Mouse (Mus musculus) hindbrain, embryonic 13.5 days (tissue): ENCODE data around the gene Cxcl10. TPM values are rescaled to one million over a fixed set of nuclear protein-coding genes. Genes with fewer than 3 reads are reported as not detected.
A peak's percentile ranks its signal among the peaks of the same experiment; 100 is the strongest.

ENCODE experiments used
- ATAC-seq: fragments of 200-750 bp; cut with Nextera tagmentation; 2 replicates; pipeline ENCODE4 v1.8.0; 2017; ENCODE audit warnings: moderate TSS enrichment; ENCODE audit not compliant: low FRiP score
- H3K27ac ChIP-seq: fragments of 300-500 bp; sonication (generic); 2 replicates; pipeline ENCODE4 v1.5.1; 2015; ENCODE audit warnings: inconsistent platforms, mild to moderate bottlenecking, moderate library complexity
- H3K27me3 ChIP-seq: fragments of 300-500 bp; sonication (generic); 2 replicates; pipeline ENCODE4 v1.6.1; 2015; ENCODE audit warnings: mild to moderate bottlenecking, inconsistent platforms
- H3K36me3 ChIP-seq: fragments of 300-500 bp; sonication (generic); 2 replicates; pipeline ENCODE4 v1.6.1; 2015; ENCODE audit warnings: mild to moderate bottlenecking, inconsistent platforms
- H3K4me1 ChIP-seq: fragments of 300-500 bp; sonication (generic); replicated peaks from 2 replicates; pipeline ENCODE4 v1.6.1; 2015; ENCODE audit warnings: inconsistent platforms
- H3K4me2 ChIP-seq: fragments of 300-500 bp; sonication (generic); 2 replicates; pipeline ENCODE4 v1.6.1; 2015; ENCODE audit warnings: inconsistent platforms, mild to moderate bottlenecking, moderate library complexity
- H3K4me3 ChIP-seq: fragments of 300-500 bp; sonication (generic); 2 replicates; pipeline ENCODE4 v1.5.1; 2015; ENCODE audit warnings: mild to moderate bottlenecking, inconsistent platforms
- H3K9ac ChIP-seq: fragments of 300-500 bp; sonication (generic); 2 replicates; pipeline ENCODE4 v1.6.1; 2015; ENCODE audit warnings: mild to moderate bottlenecking, inconsistent platforms
- H3K9me3 ChIP-seq: fragments of 300-500 bp; sonication (generic); 2 replicates; pipeline ENCODE4 v1.6.1; 2016; ENCODE audit warnings: inconsistent platforms
- whole genome bisulfite sequencing: fragments of 180-500 bp; shearing (Covaris S2); methylation state at CpG from one replicate; pipeline ENCODE4 v1.1.7; 2015; 5-methylcytosine and 5-hydroxymethylcytosine counted together
- polyA plus RNA-seq: library from polyadenylated mRNA; unstranded; fragments of >200 nt; fragmentation: Nextera tagmentation; extraction: Ambion mirVana; gene quantifications from 2 replicates; pipeline ENCODE4 v1.2.1, GENCODE M21; 2015

Gene Cxcl10
- polyA plus RNA-seq, 1 experiment from 2014 or later: 0.21 TPM

- Histone ChIP-seq H3K4me3 (no peak within 1 kb of the TSS), H3K27me3 (no peaks in the 10 kb centered on the region), H3K27ac (no peak within 1 kb of the TSS), H3K9ac (no peak within 1 kb of the TSS), H3K9me3 (no peaks in the 10 kb centered on the region), H3K36me3 (no peaks in the 10 kb centered on the region), H3K4me1 (no peaks in the 10 kb centered on the region), H3K4me2 (no peak within 1 kb of the TSS)
- ATAC-seq: no peak
- WGBS: 95% methylated on average over 17 of the region's 17 CpGs
These were observed 16.9 kb downstream of the Cxcl10 start, which contains the start of gene Art3 for GRCm38 (mm10) chr5:92331635-92332338. Art3 (plus strand) TSS chr5:92331827.

GRCm38 (mm10) chr5:92331122-92331521 is 17.6 kb downstream of the Cxcl10 start:
- WGBS: 89% methylated on average over 12 of the region's 12 CpGs
- H3K36me3 ChIP-seq: no peaks in the 10 kb centered on the region
- no peak for ATAC-seq

GRCm38 (mm10) chr5:92327929-92328328 is 20.8 kb downstream of the Cxcl10 start, which contains the start of gene Cxcl9:
Cxcl9 (minus strand) TSS chr5:92328079.
- no peak for ATAC-seq
- H3K9ac ChIP-seq: no peak within 1 kb of the TSS
- H3K27ac ChIP-seq: no peak within 1 kb of the TSS
- H3K36me3 ChIP-seq: no peaks in the 10 kb centered on the region
- 91% methylated on average over 7 of the region's 7 CpGs for WGBS
- H3K4me3 ChIP-seq: no peak within 1 kb of the TSS
- H3K4me2 ChIP-seq: no peak within 1 kb of the TSS
- H3K27me3 ChIP-seq: no peaks in the 10 kb centered on the region
- H3K9me3 ChIP-seq: no peaks in the 10 kb centered on the region
- no peaks in the 10 kb centered on the region for H3K4me1 ChIP-seq

More at GRCm38 (mm10) chr5:92331122-92331521, 17.6 kb downstream of the Cxcl10 start:
- Histone ChIP-seq H3K4me1 (no peaks in the 10 kb centered on the region), H3K9me3 (no peaks in the 10 kb centered on the region), H3K27ac (no peak overlapping the region), H3K9ac (no peak overlapping the region), H3K4me3 (no peak overlapping the region), H3K27me3 (no peaks in the 10 kb centered on the region), H3K4me2 (no peak overlapping the region)

GRCm38 (mm10) chr5:92327367-92327766 is 21.3 kb downstream of the Cxcl10 start:
- WGBS: 83% methylated on average over 6 of the region's 6 CpGs
- ATAC-seq: no peak
- no peaks in the 10 kb centered on the region for H3K36me3 ChIP-seq
- H3K27ac ChIP-seq: no peak overlapping the region
- no peak overlapping the region for H3K4me2 ChIP-seq
- H3K9ac ChIP-seq: no peak overlapping the region
- H3K4me3 ChIP-seq: no peak overlapping the region
- H3K9me3 ChIP-seq: no peaks in the 10 kb centered on the region
- no peaks in the 10 kb centered on the region for H3K4me1 ChIP-seq
- H3K27me3 ChIP-seq: no peaks in the 10 kb centered on the region

- Histone ChIP-seq H3K4me3 (no peak overlapping the region), H3K4me2 (no peak overlapping the region), H3K9ac (no peak overlapping the region), H3K4me1 (no peaks in the 10 kb centered on the region), H3K36me3 (no peaks in the 10 kb centered on the region), H3K27me3 (no peaks in the 10 kb centered on the region), H3K27ac (no peak overlapping the region), H3K9me3 (no peaks in the 10 kb centered on the region)
- 89% methylated on average over 5 of the region's 5 CpGs for WGBS
- ATAC-seq: no peak
These were observed 25.4 kb downstream of the Cxcl10 start for GRCm38 (mm10) chr5:92323264-92323663.

- no peaks in the 10 kb centered on the region for H3K27me3 ChIP-seq
- no peak overlapping the region for H3K4me2 ChIP-seq
- H3K4me3 ChIP-seq: no peak overlapping the region
- H3K9ac ChIP-seq: no peak overlapping the region
- H3K4me1 ChIP-seq: no peaks in the 10 kb centered on the region
- ATAC-seq: no peak
- H3K9me3 ChIP-seq: no peaks in the 10 kb centered on the region
- H3K27ac ChIP-seq: no peak overlapping the region
- H3K36me3 ChIP-seq: no peaks in the 10 kb centered on the region
- 89% methylated on average over 4 of the region's 4 CpGs for WGBS
These were observed 26.1 kb downstream of the Cxcl10 start for GRCm38 (mm10) chr5:92322612-92323011.

GRCm38 (mm10) chr5:92321631-92322400 is 26.9 kb downstream of the Cxcl10 start:
- no peaks in the 10 kb centered on the region for H3K4me1 ChIP-seq
- no peaks in the 10 kb centered on the region for H3K36me3 ChIP-seq
- no peak overlapping the region for H3K9ac ChIP-seq
- H3K27me3 ChIP-seq: no peaks in the 10 kb centered on the region
- H3K9me3 ChIP-seq: no peaks in the 10 kb centered on the region
- no peak for ATAC-seq
- H3K4me2 ChIP-seq: no peak overlapping the region
- WGBS: 77% methylated on average over 8 of the region's 8 CpGs
- no peak overlapping the region for H3K27ac ChIP-seq
- no peak overlapping the region for H3K4me3 ChIP-seq

GRCm38 (mm10) chr5:92318596-92318995 is 30.1 kb downstream of the Cxcl10 start:
- WGBS: 93% methylated on average over 14 of the region's 14 CpGs
- no peaks in the 10 kb centered on the region for H3K36me3 ChIP-seq
- no peak overlapping the region for H3K27ac ChIP-seq
- no peak for ATAC-seq
- no peak overlapping the region for H3K4me2 ChIP-seq
- H3K4me3 ChIP-seq: no peak overlapping the region
- no peaks in the 10 kb centered on the region for H3K9me3 ChIP-seq
- H3K27me3 ChIP-seq: no peaks in the 10 kb centered on the region
- H3K4me1 ChIP-seq: no peaks in the 10 kb centered on the region
- H3K9ac ChIP-seq: no peak overlapping the region

GRCm38 (mm10) chr5:92318119-92318518 is 30.6 kb downstream of the Cxcl10 start:
- Histone ChIP-seq H3K4me3 (no peak overlapping the region), H3K4me1 (no peaks in the 10 kb centered on the region), H3K27me3 (no peaks in the 10 kb centered on the region), H3K4me2 (no peak overlapping the region), H3K36me3 (no peaks in the 10 kb centered on the region), H3K27ac (no peak overlapping the region), H3K9ac (no peak overlapping the region), H3K9me3 (no peaks in the 10 kb centered on the region)
- no peak for ATAC-seq
- WGBS: 85% methylated on average over 7 of the region's 7 CpGs

GRCm38 (mm10) chr5:92313776-92314175 is 34.9 kb downstream of the Cxcl10 start:
- no peak for ATAC-seq
- Histone ChIP-seq H3K9me3 (no peaks in the 10 kb centered on the region), H3K9ac (no peak overlapping the region), H3K36me3 (no peaks in the 10 kb centered on the region), H3K4me2 (no peak overlapping the region), H3K27me3 (no peaks in the 10 kb centered on the region), H3K4me1 (peaks cover 10% of the 10 kb centered on the region), H3K27ac (no peak overlapping the region), H3K4me3 (no peak overlapping the region)
- 78% methylated on average over 7 of the region's 7 CpGs for WGBS

- Histone ChIP-seq H3K4me2 (no peak overlapping the region), H3K36me3 (no peaks in the 10 kb centered on the region), H3K4me3 (no peak overlapping the region), H3K9me3 (no peaks in the 10 kb centered on the region), H3K9ac (no peak overlapping the region), H3K27ac (no peak overlapping the region), H3K27me3 (no peaks in the 10 kb centered on the region), H3K4me1 (peaks cover 16% of the 10 kb centered on the region)
- 16% methylated on average over 13 of the region's 13 CpGs for WGBS
- no peak for ATAC-seq
These were observed 36.5 kb downstream of the Cxcl10 start for GRCm38 (mm10) chr5:92312046-92312715.

- peak; percentile 96 for ATAC-seq
- Histone ChIP-seq H3K27ac (peak within 1 kb of the TSS; percentile 71), H3K4me3 (peak within 1 kb of the TSS; percentile 88), H3K36me3 (peaks cover 9% of the 10 kb centered on the region), H3K9me3 (no peaks in the 10 kb centered on the region), H3K27me3 (no peaks in the 10 kb centered on the region), H3K9ac (peak within 1 kb of the TSS; percentile 85), H3K4me1 (peaks cover 16% of the 10 kb centered on the region), H3K4me2 (peak within 1 kb of the TSS; percentile 83)
- 2% methylated on average over 41 of the region's 41 CpGs for WGBS
These were observed 38.8 kb downstream of the Cxcl10 start, which contains the start of gene Sdad1 for GRCm38 (mm10) chr5:92309681-92310511. Sdad1 (minus strand) TSS chr5:92310479.
